Mouse (Mus musculus): Measurements from ENCODE around the gene Myo3b.

DNA sequence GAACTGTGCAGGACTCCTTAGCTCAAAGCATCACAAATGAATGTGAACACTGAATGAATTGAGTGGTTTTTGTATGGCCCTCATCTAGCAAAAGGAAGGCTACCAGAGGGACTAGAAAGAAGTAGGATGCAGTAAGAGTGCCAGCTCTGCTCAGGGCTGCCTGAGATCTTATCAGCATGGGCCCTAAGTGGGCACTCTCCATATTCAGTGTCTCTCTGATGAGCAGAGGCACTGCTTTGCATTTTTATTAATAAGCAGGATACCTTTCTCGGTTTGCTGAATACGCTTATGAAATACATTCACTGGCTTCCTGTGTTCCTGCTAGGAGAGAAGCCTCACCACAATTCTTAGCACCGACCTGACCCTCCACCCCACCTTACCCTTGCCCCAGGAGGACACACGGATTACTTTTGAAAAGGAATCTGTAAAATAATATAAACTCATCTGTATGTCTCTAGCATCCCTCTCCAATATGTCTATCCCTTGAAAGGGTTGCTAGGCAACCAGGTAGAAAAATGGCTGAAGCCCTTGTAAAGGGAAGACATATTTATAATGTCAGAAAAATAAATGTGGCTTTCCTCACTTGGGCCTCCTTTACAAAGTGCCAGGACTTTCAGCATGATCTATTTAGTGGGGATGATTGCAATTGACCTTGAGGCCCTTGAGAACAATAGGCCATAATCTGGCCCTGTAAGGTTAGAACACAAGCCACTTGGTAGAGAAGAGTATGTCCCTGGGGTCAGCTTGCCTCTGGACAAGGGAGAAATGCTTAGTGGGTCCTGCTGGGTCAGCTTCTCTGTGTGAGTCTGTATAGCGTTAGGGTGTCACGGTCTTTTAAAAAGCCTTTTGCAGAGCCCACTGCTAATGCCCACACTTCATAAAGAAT lies 138.1 kb downstream of the Myo3b start:
- no peak for TF ChIP-seq CTCF (IDR thresholded peaks at IDR 0.05; ENCODE audit: low read depth)
- no peak for TF ChIP-seq EP300 (IDR thresholded peaks at IDR 0.05; ENCODE audit: low read depth)

All from liver, embryonic 14.5 days (tissue).